Mouse (Mus musculus) testis, adult 2 months (tissue): ENCODE results near the gene Lin7b.

Experiments
- CTCF ChIP-seq: fragments of 200-500 bp; IDR thresholded peaks from 2 replicates; pipeline ENCODE4 v1.5.1; 2012; ENCODE audit warnings: low read depth, mild to moderate bottlenecking, inconsistent platforms, low read length, moderate library complexity; ENCODE audit not compliant: control insufficient read depth, insufficient read depth, insufficient replicate concordance
- POLR2A ChIP-seq: fragments of 200-500 bp; IDR thresholded peaks from 2 replicates; pipeline ENCODE4 v1.6.1; 2012; ENCODE audit warnings: low read depth, mild to moderate bottlenecking, inconsistent platforms, low read length, moderate library complexity; ENCODE audit not compliant: control insufficient read depth

- no peak for TF ChIP-seq CTCF
- no peak for TF ChIP-seq POLR2A
Observed at GRCm38 (mm10) chr7:45339410-45340065, 30.8 kb downstream of the Lin7b start.
